Mouse (Mus musculus) MEL (cell line): ENCODE data around the gene Erp29.

Experiments
- CTCF ChIP-seq, 3 experiments: IDR thresholded peaks in 2 of 3; conservative IDR thresholded peaks in 1 of 3; 2 replicates each; pipeline ENCODE4 v1.5.1; 2011 to 2012; ENCODE audit warnings: low read length in 3 of 3, low read depth in 2 of 3, mild to moderate bottlenecking in 2 of 3, improper control_type of control experiment in 1 of 3, inconsistent platforms in 1 of 3, mixed read lengths in 1 of 3, moderate library complexity in 1 of 3; ENCODE audit not compliant: control insufficient read depth in 1 of 3, insufficient read depth in 1 of 3, poor library complexity in 1 of 3, severe bottlenecking in 1 of 3
- EP300 ChIP-seq, 2 experiments: IDR thresholded peaks; 2 replicates each; pipeline ENCODE4 v1.6.1; 2011; ENCODE audit warnings: improper control_type of control experiment in 2 of 2, low read length in 2 of 2, low read depth in 1 of 2, mild to moderate bottlenecking in 1 of 2
- GABPA ChIP-seq: IDR thresholded peaks from 2 replicates; pipeline ENCODE4 v1.6.1; 2012; ENCODE audit warnings: low read depth, mild to moderate bottlenecking, inconsistent platforms, low read length, improper control_type of control experiment, moderate library complexity
- HCFC1 ChIP-seq: IDR thresholded peaks from 2 replicates; pipeline ENCODE4 v1.6.1; 2012; ENCODE audit warnings: low read depth, mild to moderate bottlenecking, inconsistent platforms, low read length, improper control_type of control experiment, moderate library complexity
- MAFK ChIP-seq: IDR thresholded peaks from 2 replicates; pipeline ENCODE4 v1.6.1; 2011; ENCODE audit warnings: low read depth, mild to moderate bottlenecking, low read length, improper control_type of control experiment, borderline replicate concordance
- MAX ChIP-seq: IDR thresholded peaks from 2 replicates; pipeline ENCODE4 v1.6.1; 2011; ENCODE audit warnings: low read length, improper control_type of control experiment
- MXI1 ChIP-seq: IDR thresholded peaks from 2 replicates; pipeline ENCODE4 v1.6.1; 2011; ENCODE audit warnings: mild to moderate bottlenecking, low read depth, low read length, improper control_type of control experiment
- MYC ChIP-seq: IDR thresholded peaks from 2 replicates; pipeline ENCODE4 v1.6.1; 2011; ENCODE audit warnings: low read depth, mild to moderate bottlenecking, low read length, improper control_type of control experiment, moderate library complexity
- POLR2A ChIP-seq, 2 experiments: IDR thresholded peaks; 2 replicates each; pipeline ENCODE4 v1.6.1; 2011 to 2012; ENCODE audit warnings: low read length in 2 of 2, mild to moderate bottlenecking in 2 of 2, control low read depth in 1 of 2, improper control_type of control experiment in 1 of 2, low read depth in 1 of 2, moderate library complexity in 1 of 2; ENCODE audit not compliant: control insufficient read depth in 1 of 2, insufficient read depth in 1 of 2, poor library complexity in 1 of 2
- POLR2AphosphoS2 ChIP-seq: IDR thresholded peaks from 2 replicates; pipeline ENCODE4 v1.6.1; 2011; ENCODE audit warnings: low read length, improper control_type of control experiment
- RAD21 ChIP-seq: IDR thresholded peaks from 2 replicates; pipeline ENCODE4 v1.6.1; 2011; ENCODE audit warnings: mild to moderate bottlenecking, low read depth, low read length, improper control_type of control experiment
- RCOR1 ChIP-seq: IDR thresholded peaks from 2 replicates; pipeline ENCODE4 v1.6.1; 2012; ENCODE audit warnings: low read depth, mild to moderate bottlenecking, inconsistent platforms, low read length, improper control_type of control experiment
- USF1 ChIP-seq: IDR thresholded peaks from 2 replicates; pipeline ENCODE4 v1.6.1; 2014; ENCODE audit warnings: low read depth, mild to moderate bottlenecking, inconsistent platforms, low read length, improper control_type of control experiment, moderate library complexity
- ZMIZ1 ChIP-seq: IDR thresholded peaks from 2 replicates; pipeline ENCODE4 v1.6.1; 2012; ENCODE audit warnings: low read depth, mild to moderate bottlenecking, inconsistent platforms, low read length, improper control_type of control experiment, moderate library complexity

GRCm38 (mm10) chr5:121455510-121456265 lies 3.4 kb upstream of the Erp29 start:
- no peak for TF ChIP-seq CTCF (IDR thresholded peaks at IDR 0.05 in 2 of 3, conservative IDR thresholded peaks at IDR 0.05 in 1 of 3; ENCODE audit: control insufficient read depth in 1 of 3, insufficient read depth in 1 of 3, low read depth in 2 of 3, low read length in 3 of 3, poor library complexity in 1 of 3, severe bottlenecking in 1 of 3)
- TF ChIP-seq HCFC1, result no peak
- 0 out of 4 replicates have a peak, but pooled peaks of 1 of the 2 experiments have one; percentile 20 for TF ChIP-seq POLR2A (IDR thresholded peaks at IDR 0.05; ENCODE audit: control insufficient read depth in 1 of 2, insufficient read depth in 1 of 2, low read depth in 1 of 2, low read length in 2 of 2, poor library complexity in 1 of 2)
- peak; percentile 53 for TF ChIP-seq RCOR1
- TF ChIP-seq MAX, result no peak
- no peak for TF ChIP-seq RAD21
- TF ChIP-seq ZMIZ1, result 0 out of 2 replicates have a peak, but pooled peaks have one; percentile 51
- TF ChIP-seq MXI1, result no peak
- TF ChIP-seq MAFK, result no peak
- no peak for TF ChIP-seq GABPA
- TF ChIP-seq USF1, result no peak
- peak; percentile 52; the same call in 1 of the 2 replicates for TF ChIP-seq POLR2AphosphoS2
- peak in 1 of 2 experiments; percentile 35; a peak in 1 of 4 replicates for TF ChIP-seq EP300 (IDR thresholded peaks at IDR 0.05; ENCODE audit: low read depth in 1 of 2, low read length in 2 of 2)
- no peak for TF ChIP-seq MYC
